Mouse (Mus musculus) midbrain, embryonic 12.5 days (tissue): Measurements from ENCODE around the gene Ank3. TPM values are rescaled to one million over a fixed set of nuclear protein-coding genes. Genes with fewer than 3 reads are reported as not detected.

Experiments used
- ATAC-seq: fragments of 200-750 bp; cut with Nextera tagmentation; 2 replicates; pipeline ENCODE4 v1.8.0; 2017; ENCODE audit warnings: low read depth, moderate TSS enrichment, moderate library complexity; ENCODE audit not compliant: low FRiP score
- H3K27ac ChIP-seq: fragments of 300-500 bp; sonication (generic); replicated peaks from 2 replicates; pipeline ENCODE4 v1.5.1; 2016; ENCODE audit warnings: mild to moderate bottlenecking
- H3K27me3 ChIP-seq: fragments of 300-500 bp; sonication (generic); 2 replicates; pipeline ENCODE4 v1.6.1; 2016; ENCODE audit warnings: mild to moderate bottlenecking
- H3K36me3 ChIP-seq: fragments of 300-500 bp; sonication (generic); 2 replicates; pipeline ENCODE4 v1.6.1; 2016
- H3K4me1 ChIP-seq: fragments of 300-500 bp; sonication (generic); 2 replicates; pipeline ENCODE4 v1.6.1; 2016
- H3K4me2 ChIP-seq: fragments of 300-500 bp; sonication (generic); replicated peaks from 2 replicates; pipeline ENCODE4 v1.6.1; 2016; ENCODE audit warnings: mild to moderate bottlenecking, moderate library complexity
- H3K4me3 ChIP-seq: fragments of 300-500 bp; sonication (generic); 2 replicates; pipeline ENCODE4 v1.5.1; 2016; ENCODE audit warnings: mild to moderate bottlenecking
- H3K9ac ChIP-seq: fragments of 300-500 bp; sonication (generic); replicated peaks from 2 replicates; pipeline ENCODE4 v1.6.1; 2016; ENCODE audit warnings: mild to moderate bottlenecking, moderate library complexity
- H3K9me3 ChIP-seq: fragments of 300-500 bp; sonication (generic); 2 replicates; pipeline ENCODE4 v1.6.1; 2016; ENCODE audit warnings: mild to moderate bottlenecking
- WGBS: fragments of 180-500 bp; shearing (Covaris S2); methylation state at CpG from one replicate; pipeline ENCODE4 v1.1.7; 2016; 5-methylcytosine and 5-hydroxymethylcytosine counted together
- polyA plus RNA-seq: library from polyadenylated mRNA; unstranded; fragments of >200 nt; fragmentation: Nextera tagmentation; extraction: Ambion mirVana; gene quantifications from 2 replicates; pipeline ENCODE4 v1.2.1, GENCODE M21; 2016

Gene Ank3
- polyA plus RNA-seq, 1 experiment from 2014 or later: 86.9 TPM

- 88% methylated on average over 6 of the region's 6 CpGs for WGBS
These were observed 55.0 kb downstream of the Ank3 start for GRCm38 (mm10) chr10:69453531-69453930.

GRCm38 (mm10) chr10:69454480-69454879, 55.9 kb downstream of the Ank3 start:
- 74% methylated on average over 7 of the region's 7 CpGs for WGBS

More at GRCm38 (mm10) chr10:69453531-69453930, 55.0 kb downstream of the Ank3 start:
- Histone ChIP-seq H3K36me3 (no peaks in the 10 kb centered on the region), H3K4me2 (no peak overlapping the region), H3K27me3 (no peaks in the 10 kb centered on the region), H3K9ac (no peak overlapping the region), H3K4me1 (no peaks in the 10 kb centered on the region), H3K9me3 (no peaks in the 10 kb centered on the region), H3K4me3 (no peak overlapping the region), H3K27ac (no peak overlapping the region)
- ATAC-seq: no peak

GRCm38 (mm10) chr10:69464826-69465225, 66.3 kb downstream of the Ank3 start:
- peak overlapping the region; percentile 71 for H3K27ac ChIP-seq
- ATAC-seq: no peak
- no peak overlapping the region for H3K9ac ChIP-seq
- H3K36me3 ChIP-seq: no peaks in the 10 kb centered on the region
- H3K9me3 ChIP-seq: no peaks in the 10 kb centered on the region
- H3K4me3 ChIP-seq: no peak overlapping the region
- H3K27me3 ChIP-seq: no peaks in the 10 kb centered on the region
- 52% methylated on average over 4 of the region's 4 CpGs for WGBS
- no peak overlapping the region for H3K4me2 ChIP-seq
- H3K4me1 ChIP-seq: peaks cover 42% of the 10 kb centered on the region

More at GRCm38 (mm10) chr10:69454480-69454879, 55.9 kb downstream of the Ank3 start:
- Histone ChIP-seq H3K9me3 (no peaks in the 10 kb centered on the region), H3K4me2 (no peak overlapping the region), H3K4me1 (no peaks in the 10 kb centered on the region), H3K9ac (no peak overlapping the region), H3K27me3 (no peaks in the 10 kb centered on the region), H3K36me3 (no peaks in the 10 kb centered on the region), H3K27ac (no peak overlapping the region), H3K4me3 (no peak overlapping the region)
- no peak for ATAC-seq

GRCm38 (mm10) chr10:69465558-69466200, 67.1 kb downstream of the Ank3 start:
- Histone ChIP-seq H3K4me3 (no peak overlapping the region), H3K9me3 (no peaks in the 10 kb centered on the region), H3K4me2 (peak overlapping the region; percentile 45), H3K27ac (peak overlapping the region; percentile 86), H3K36me3 (no peaks in the 10 kb centered on the region), H3K9ac (no peak overlapping the region), H3K4me1 (peaks cover 42% of the 10 kb centered on the region), H3K27me3 (no peaks in the 10 kb centered on the region)
- ATAC-seq: peak; percentile 83
- WGBS: 36% methylated on average over 11 of the region's 11 CpGs

GRCm38 (mm10) chr10:69466201-69466585, 67.6 kb downstream of the Ank3 start:
- Histone ChIP-seq H3K9me3 (no peaks in the 10 kb centered on the region), H3K27ac (peak overlapping the region; percentile 86), H3K36me3 (no peaks in the 10 kb centered on the region), H3K4me1 (peaks cover 42% of the 10 kb centered on the region), H3K27me3 (no peaks in the 10 kb centered on the region), H3K9ac (no peak overlapping the region), H3K4me2 (peak overlapping the region; percentile 45), H3K4me3 (no peak overlapping the region)
- peak; percentile 39; the same call in 1 of the 2 replicates for ATAC-seq
- WGBS: 41% methylated on average over 2 of the region's 2 CpGs

GRCm38 (mm10) chr10:69466586-69466985, 68.0 kb downstream of the Ank3 start:
- 28% methylated on average over 4 of the region's 4 CpGs for WGBS
- no peaks in the 10 kb centered on the region for H3K27me3 ChIP-seq
- H3K9ac ChIP-seq: no peak overlapping the region
- 0 out of 2 replicates have a peak, but pooled peaks have one; percentile 16 for ATAC-seq
- peak overlapping the region; percentile 45; the same call in 1 of the 2 replicates for H3K4me2 ChIP-seq
- H3K4me3 ChIP-seq: no peak overlapping the region
- H3K9me3 ChIP-seq: no peaks in the 10 kb centered on the region
- peaks cover 42% of the 10 kb centered on the region for H3K4me1 ChIP-seq
- peak overlapping the region; percentile 86 for H3K27ac ChIP-seq
- H3K36me3 ChIP-seq: no peaks in the 10 kb centered on the region

GRCm38 (mm10) chr10:69467182-69467581, 68.6 kb downstream of the Ank3 start:
- no peaks in the 10 kb centered on the region for H3K9me3 ChIP-seq
- H3K4me3 ChIP-seq: no peak overlapping the region
- H3K27me3 ChIP-seq: no peaks in the 10 kb centered on the region
- H3K4me2 ChIP-seq: no peak overlapping the region
- ATAC-seq: no peak
- H3K9ac ChIP-seq: no peak overlapping the region
- WGBS: 71% methylated on average over 2 of the region's 2 CpGs
- peak overlapping the region; percentile 86 for H3K27ac ChIP-seq
- peaks cover 42% of the 10 kb centered on the region for H3K4me1 ChIP-seq
- no peaks in the 10 kb centered on the region for H3K36me3 ChIP-seq

GRCm38 (mm10) chr10:69471841-69472240, 73.3 kb downstream of the Ank3 start:
- 53% methylated on average over 4 of the region's 4 CpGs for WGBS
- Histone ChIP-seq H3K9ac (no peak overlapping the region), H3K4me1 (peaks cover 17% of the 10 kb centered on the region), H3K4me2 (no peak overlapping the region), H3K27me3 (no peaks in the 10 kb centered on the region), H3K9me3 (no peaks in the 10 kb centered on the region), H3K36me3 (no peaks in the 10 kb centered on the region), H3K27ac (no peak overlapping the region), H3K4me3 (no peak overlapping the region)
- no peak for ATAC-seq

- H3K36me3 ChIP-seq: no peaks in the 10 kb centered on the region
- H3K9ac ChIP-seq: no peak overlapping the region
- no peak for ATAC-seq
- no peak overlapping the region for H3K4me3 ChIP-seq
- H3K4me2 ChIP-seq: no peak overlapping the region
- WGBS: 27% methylated on average over 1 of the region's 1 CpGs
- no peaks in the 10 kb centered on the region for H3K9me3 ChIP-seq
- no peaks in the 10 kb centered on the region for H3K4me1 ChIP-seq
- no peaks in the 10 kb centered on the region for H3K27me3 ChIP-seq
- no peak overlapping the region for H3K27ac ChIP-seq
These were observed 78.3 kb downstream of the Ank3 start for GRCm38 (mm10) chr10:69476871-69477270.

GRCm38 (mm10) chr10:69477656-69478055, 79.1 kb downstream of the Ank3 start:
- Histone ChIP-seq H3K4me3 (no peak overlapping the region), H3K4me2 (no peak overlapping the region), H3K9ac (no peak overlapping the region), H3K27ac (no peak overlapping the region), H3K4me1 (no peaks in the 10 kb centered on the region), H3K9me3 (no peaks in the 10 kb centered on the region), H3K27me3 (no peaks in the 10 kb centered on the region), H3K36me3 (no peaks in the 10 kb centered on the region)
- ATAC-seq: no peak
- 69% methylated on average over 2 of the region's 2 CpGs for WGBS

- no peaks in the 10 kb centered on the region for H3K9me3 ChIP-seq
- no peaks in the 10 kb centered on the region for H3K36me3 ChIP-seq
- H3K4me1 ChIP-seq: no peaks in the 10 kb centered on the region
- H3K27me3 ChIP-seq: no peaks in the 10 kb centered on the region
- H3K27ac ChIP-seq: no peak overlapping the region
- no peak overlapping the region for H3K9ac ChIP-seq
- H3K4me3 ChIP-seq: no peak overlapping the region
- H3K4me2 ChIP-seq: no peak overlapping the region
- ATAC-seq: no peak
- 70% methylated on average over 3 of the region's 3 CpGs for WGBS
These were observed 80.3 kb downstream of the Ank3 start for GRCm38 (mm10) chr10:69478831-69479230.

GRCm38 (mm10) chr10:69485191-69485786, 86.7 kb downstream of the Ank3 start:
- no peaks in the 10 kb centered on the region for H3K4me1 ChIP-seq
- no peaks in the 10 kb centered on the region for H3K36me3 ChIP-seq
- H3K9me3 ChIP-seq: 0 out of 2 replicates have a peak, but pooled peaks cover 3% of the 10 kb centered on the region
- H3K4me3 ChIP-seq: no peak overlapping the region
- no peak for ATAC-seq
- no peak overlapping the region for H3K9ac ChIP-seq
- no peaks in the 10 kb centered on the region for H3K27me3 ChIP-seq
- WGBS: 92% methylated on average over 6 of the region's 6 CpGs
- H3K4me2 ChIP-seq: no peak overlapping the region
- H3K27ac ChIP-seq: no peak overlapping the region
